26 mouse cellular contexts compared by ENCODE assay signal in genomic region chr5:47334299-47334698, GRCm38 (mm10).
A peak's percentile ranks its signal among the peaks of the same experiment; 100 is the strongest.
DNase-seq lines count a peak whose midpoint lies in the region; ATAC-seq lines count a peak whose summit lies in the region.
"Had no signal": no experiment of that assay in that cellular context is flagged by ENCODE, and none has a peak within 500 bp of the region (broad histone marks: within the 10 kb centered on the region; RNA-seq: fewer than 3 reads in every experiment).

No protein-coding gene starts in this region.

- no peak overlapping the region for H3K27ac ChIP-seq in heart, embryonic 10.5 days
- H3K27ac ChIP-seq in limb, embryonic 15.5 days, result no peak overlapping the region
- no peak overlapping the region for H3K27ac ChIP-seq in kidney, embryonic 14.5 days (ENCODE audit: low read depth, low read length)
- H3K27ac ChIP-seq: embryonic facial prominence, embryonic 13.5 days; forebrain, embryonic 10.5 days; forebrain, embryonic 15.5 days; heart, adult 2 months; heart, embryonic 13.5 days; layer of hippocampus, adult 2 months; lung, embryonic 15.5 days; midbrain, embryonic 10.5 days; neural tube, embryonic 12.5 days had no signal

- no peak overlapping the region for H3K4me3 ChIP-seq in heart, embryonic 10.5 days
- no peak overlapping the region for H3K4me3 ChIP-seq in limb, embryonic 15.5 days
- no peak overlapping the region for H3K4me3 ChIP-seq in kidney, embryonic 14.5 days (ENCODE audit: low read length)
- H3K4me3 ChIP-seq: embryonic facial prominence, embryonic 13.5 days; forebrain, embryonic 10.5 days; forebrain, embryonic 15.5 days; heart, adult 2 months; heart, embryonic 13.5 days; layer of hippocampus, adult 2 months; lung, embryonic 15.5 days; midbrain, embryonic 10.5 days; myocyte; neural tube, embryonic 12.5 days had no signal

- no peaks in the 10 kb centered on the region for H3K27me3 ChIP-seq in heart, embryonic 10.5 days (ENCODE audit: insufficient read depth, poor library complexity, severe bottlenecking)
- H3K27me3 ChIP-seq in limb, embryonic 15.5 days, result no peaks in the 10 kb centered on the region
- no peaks in the 10 kb centered on the region for H3K27me3 ChIP-seq in kidney, embryonic 14.5 days (ENCODE audit: control insufficient read depth, insufficient read depth, low read length)
- H3K27me3 ChIP-seq: embryonic facial prominence, embryonic 13.5 days; forebrain, embryonic 15.5 days; heart, embryonic 13.5 days; lung, embryonic 15.5 days; neural tube, embryonic 12.5 days had no signal

- no peaks in the 10 kb centered on the region for H3K36me3 ChIP-seq in heart, embryonic 10.5 days
- no peaks in the 10 kb centered on the region for H3K36me3 ChIP-seq in limb, embryonic 15.5 days
- no peaks in the 10 kb centered on the region for H3K36me3 ChIP-seq in kidney, embryonic 14.5 days (ENCODE audit: control insufficient read depth, insufficient read depth, low read length)
- H3K36me3 ChIP-seq: embryonic facial prominence, embryonic 13.5 days; forebrain, embryonic 10.5 days; forebrain, embryonic 15.5 days; heart, embryonic 13.5 days; lung, embryonic 15.5 days; midbrain, embryonic 10.5 days; neural tube, embryonic 12.5 days had no signal

- ATAC-seq in limb, embryonic 15.5 days (ENCODE audit: insufficient number of reproducible peaks, low FRiP score, low TSS enrichment, low read depth), result 0 out of 2 replicates have a peak, but pooled peaks have one; percentile 30
- ATAC-seq in kidney, embryonic 14.5 days (ENCODE audit: low FRiP score, low TSS enrichment), result no peak
- ATAC-seq: CD4-positive, CD25-positive, alpha-beta regulatory T cell, adult 4 months; forebrain, embryonic 15.5 days; hindbrain, embryonic 16.5 days; midbrain, embryonic 16.5 days had no signal

- H3K4me1 ChIP-seq in heart, embryonic 10.5 days, result no peaks in the 10 kb centered on the region
- no peaks in the 10 kb centered on the region for H3K4me1 ChIP-seq in limb, embryonic 15.5 days
- H3K4me1 ChIP-seq in kidney, embryonic 14.5 days (ENCODE audit: control insufficient read depth, insufficient read depth, low read length), result no peaks in the 10 kb centered on the region
- H3K4me1 ChIP-seq: embryonic facial prominence, embryonic 13.5 days; forebrain, embryonic 10.5 days; heart, embryonic 13.5 days; lung, embryonic 15.5 days; midbrain, embryonic 10.5 days; neural tube, embryonic 12.5 days had no signal

- no peak overlapping the region for H3K9ac ChIP-seq in limb, embryonic 15.5 days
- no peak overlapping the region for H3K9ac ChIP-seq in kidney, embryonic 14.5 days (ENCODE audit: low read depth, low read length)
- H3K9ac ChIP-seq: embryonic facial prominence, embryonic 13.5 days; forebrain, embryonic 15.5 days; heart, embryonic 13.5 days; lung, embryonic 15.5 days; neural tube, embryonic 12.5 days had no signal

- no peaks in the 10 kb centered on the region for H3K9me3 ChIP-seq in heart, embryonic 10.5 days
- H3K9me3 ChIP-seq in limb, embryonic 15.5 days, result no peaks in the 10 kb centered on the region
- no peaks in the 10 kb centered on the region for H3K9me3 ChIP-seq in kidney, embryonic 14.5 days (ENCODE audit: control insufficient read depth, low read length)
- H3K9me3 ChIP-seq: embryonic facial prominence, embryonic 13.5 days; forebrain, embryonic 10.5 days; forebrain, embryonic 15.5 days; heart, embryonic 13.5 days; lung, embryonic 15.5 days; midbrain, embryonic 10.5 days; neural tube, embryonic 12.5 days had no signal

- DNase-seq in cerebellum, postnatal 14 days, result peak; percentile 55 to 59
- no peak for DNase-seq in cerebellum, adult 11-12 months
- DNase-seq in heart, adult 11 months, result peak; percentile 83
- DNase-seq in heart, embryonic 10.5 days (ENCODE audit: low spot score), result no peak
- DNase-seq in R1 (ENCODE audit: low read depth, low spot score), result peak; percentile 1
- DNase-seq: adrenal gland, adult 8-10 months; cerebellum, adult 2 months; kidney, adult 18-20 months; kidney, postnatal 36 days; thymus, postnatal 4 days had no signal

- H3K4me2 ChIP-seq in limb, embryonic 15.5 days, result no peak overlapping the region
- H3K4me2 ChIP-seq in kidney, embryonic 14.5 days (replicated peaks; ENCODE audit: low read depth, low read length), result no peak overlapping the region
- H3K4me2 ChIP-seq: embryonic facial prominence, embryonic 13.5 days; forebrain, embryonic 15.5 days; heart, embryonic 13.5 days; liver, embryonic 11.5 days; lung, embryonic 15.5 days; neural tube, embryonic 12.5 days had no signal

- 64% methylated on average over 3 of the region's 3 CpGs for WGBS in heart, embryonic 10.5 days
- WGBS in limb, embryonic 15.5 days, result 56% methylated on average over 3 of the region's 3 CpGs
- WGBS in kidney, embryonic 14.5 days, result 53% methylated on average over 3 of the region's 3 CpGs

Comparison
In these comparisons a context has a peak if more than half of its experiments do, and no peak if none do; other contexts are left out.
1. DNase-seq: peak in cerebellum, postnatal 14 days (2 of 2), heart, adult 11 months (single experiment) and R1 (single experiment); none in cerebellum, adult 11-12 months (single experiment) and heart, embryonic 10.5 days (single experiment).